Mouse (Mus musculus): ENCODE measurements at regions not wholly inside any gene's neighbourhood (a gene's known extent, or its start where the extent isn't known, plus 50 kb on each side); places are given as distances from the start of the nearest gene placed in this dataset.

DNA sequence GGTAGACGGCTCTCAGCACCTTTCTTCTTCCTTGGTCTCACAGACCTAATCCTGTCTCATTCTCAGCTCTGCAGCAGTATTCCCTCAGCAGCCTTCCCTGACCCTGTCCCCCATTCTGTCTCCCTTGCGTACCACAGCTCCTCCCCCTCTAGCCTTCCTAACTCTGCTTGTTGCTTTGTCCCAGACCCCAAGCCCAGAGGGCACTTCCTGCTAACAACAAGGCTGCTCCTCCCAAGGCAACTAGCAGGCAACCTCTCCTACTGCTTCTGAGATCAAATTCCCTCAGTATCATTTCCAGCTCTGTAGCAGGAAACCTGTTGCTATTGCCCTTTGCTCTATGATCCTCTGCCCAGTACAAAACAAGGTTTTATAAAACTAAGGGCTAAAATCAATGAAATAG lies 127.6 kb downstream of the Gnat3 start:
- H3ac ChIP-seq (ENCODE audit: control insufficient read depth, insufficient read length, low read depth): no peak overlapping the region
- no peaks in the 10 kb centered on the region for H3K79me2 ChIP-seq (ENCODE audit: control insufficient read depth, insufficient read depth)
- no peak for TF ChIP-seq USF1 (IDR thresholded peaks at IDR 0.05; ENCODE audit: low read depth)
- no peak for TF ChIP-seq CEBPB (IDR thresholded peaks at IDR 0.05; ENCODE audit: low read depth)
- TF ChIP-seq FOSL1 (IDR thresholded peaks at IDR 0.05; ENCODE audit: insufficient read depth, low read length, poor library complexity, severe bottlenecking): no peak
- no peak for TF ChIP-seq CTCF (IDR thresholded peaks at IDR 0.05; ENCODE audit: control insufficient read depth, insufficient read depth, insufficient read length)
- no peak for TF ChIP-seq MYOG (IDR thresholded peaks at IDR 0.05; ENCODE audit: control insufficient read depth, extremely low read depth, insufficient read length)
- TF ChIP-seq MYOD1 (IDR thresholded peaks at IDR 0.05; ENCODE audit: control insufficient read depth, insufficient read length, low read depth): no peak
- no peak for TF ChIP-seq MAX (IDR thresholded peaks at IDR 0.05)
- no peaks in the 10 kb centered on the region for H3K79me3 ChIP-seq (ENCODE audit: low read depth)
- no peaks in the 10 kb centered on the region for H3K27me3 ChIP-seq (ENCODE audit: control insufficient read depth, insufficient read depth, insufficient read length)
- H3K4me3 ChIP-seq (ENCODE audit: insufficient read depth, poor library complexity, severe bottlenecking): no peak overlapping the region
- no peaks in the 10 kb centered on the region for H3K36me3 ChIP-seq (ENCODE audit: control insufficient read depth, insufficient read depth)

DNA sequence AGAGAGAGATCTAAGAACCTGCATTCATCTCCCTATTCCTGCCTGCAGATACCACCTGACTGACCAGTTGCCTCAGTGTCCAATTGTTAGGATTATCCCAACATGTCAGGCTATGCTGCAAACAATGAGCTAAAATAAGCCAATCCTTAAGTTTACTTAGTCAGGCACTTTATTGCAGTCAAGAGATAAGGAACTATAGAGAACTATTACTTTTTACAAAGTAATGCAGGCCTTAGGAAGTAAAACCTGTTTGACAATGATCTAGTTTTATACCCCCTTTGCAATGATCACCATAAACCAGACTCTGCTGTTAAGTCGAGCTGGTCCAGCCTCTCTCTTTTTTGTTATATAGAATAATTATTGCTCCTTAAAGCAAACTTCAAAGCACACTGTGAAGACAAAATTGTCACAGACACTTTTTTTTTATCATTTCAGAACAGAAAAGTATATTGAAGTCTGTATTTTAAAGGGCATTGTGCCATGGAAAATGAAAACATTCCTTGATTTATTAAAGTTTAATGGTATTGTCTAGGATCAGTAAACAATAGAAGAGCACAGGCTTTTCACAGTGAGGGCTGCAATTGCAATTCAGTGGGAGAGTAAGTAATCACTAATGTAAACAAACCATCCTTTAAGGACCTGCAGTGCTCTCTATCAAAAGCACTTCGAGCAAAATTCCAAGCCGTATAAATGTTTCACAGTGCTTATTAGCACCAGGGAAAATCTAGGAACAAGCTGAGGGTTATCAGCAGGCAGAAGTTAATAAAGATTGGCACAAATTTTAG lies 152.7 kb downstream of the Gnat3 start:
- Histone ChIP-seq H3K4me3 (ENCODE audit: insufficient read depth, poor library complexity, severe bottlenecking) (no peak overlapping the region), H3K27me3 (ENCODE audit: control insufficient read depth, insufficient read depth, insufficient read length) (no peaks in the 10 kb centered on the region), H3K79me2 (ENCODE audit: control insufficient read depth, insufficient read depth) (no peaks in the 10 kb centered on the region), H3K79me3 (ENCODE audit: low read depth) (no peaks in the 10 kb centered on the region), H3K36me3 (ENCODE audit: control insufficient read depth, insufficient read depth) (no peaks in the 10 kb centered on the region), H3ac (ENCODE audit: control insufficient read depth, insufficient read length, low read depth) (no peak overlapping the region)
- TF ChIP-seq CTCF (IDR thresholded peaks at IDR 0.05; ENCODE audit: control insufficient read depth, insufficient read depth, insufficient read length) (no peak), CEBPB (IDR thresholded peaks at IDR 0.05; ENCODE audit: low read depth) (no peak), MAX (IDR thresholded peaks at IDR 0.05) (no peak), MYOG (IDR thresholded peaks at IDR 0.05; ENCODE audit: control insufficient read depth, extremely low read depth, insufficient read length) (no peak), USF1 (IDR thresholded peaks at IDR 0.05; ENCODE audit: low read depth) (no peak), FOSL1 (IDR thresholded peaks at IDR 0.05; ENCODE audit: insufficient read depth, low read length, poor library complexity, severe bottlenecking) (no peak), MYOD1 (IDR thresholded peaks at IDR 0.05; ENCODE audit: control insufficient read depth, insufficient read length, low read depth) (no peak)

DNA sequence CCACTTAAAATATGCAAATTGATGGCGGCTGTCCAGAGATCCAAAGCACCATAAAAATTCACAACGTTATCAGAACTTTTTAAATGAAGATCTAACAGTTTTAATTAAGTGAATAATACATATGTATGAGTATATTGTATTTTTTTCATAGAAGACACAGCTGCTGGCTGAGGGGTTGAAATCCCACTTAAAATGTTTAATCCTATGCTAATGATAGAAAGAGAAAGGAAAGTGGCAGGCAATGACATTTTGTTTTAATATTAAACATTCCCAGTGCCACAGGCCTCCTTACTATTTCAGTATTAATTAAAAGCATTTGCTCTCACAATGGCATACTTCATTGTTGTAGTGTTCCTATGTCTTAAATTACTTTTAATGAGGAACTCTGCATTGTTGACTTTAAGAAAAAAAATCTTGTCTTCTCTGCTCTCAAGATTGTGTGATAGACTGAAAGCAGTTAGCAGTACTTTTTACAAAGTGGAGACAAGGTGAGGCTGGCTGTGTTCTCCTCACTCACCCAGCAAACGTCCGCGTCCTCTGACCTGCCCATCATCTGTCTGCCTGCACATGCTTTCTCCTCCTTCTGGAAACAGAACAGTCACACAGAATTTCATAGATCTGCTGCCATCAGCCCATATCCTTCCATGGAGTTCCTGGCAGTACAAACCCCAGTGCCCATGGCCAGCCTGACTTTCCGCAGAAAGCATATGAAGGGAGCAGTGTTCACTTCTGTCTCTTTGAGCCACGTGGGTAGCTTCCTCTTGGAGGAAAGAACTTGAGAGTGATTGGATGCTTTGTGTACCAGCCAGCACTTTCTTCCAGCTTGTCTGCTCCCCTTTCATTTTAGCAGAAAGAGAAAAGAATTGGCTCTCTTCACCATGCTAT lies 173.7 kb downstream of the Gnat3 start:
- Histone ChIP-seq H3K27me3 (ENCODE audit: control insufficient read depth, insufficient read depth, insufficient read length) (no peaks in the 10 kb centered on the region), H3K36me3 (ENCODE audit: control insufficient read depth, insufficient read depth) (no peaks in the 10 kb centered on the region), H3K4me3 (ENCODE audit: insufficient read depth, poor library complexity, severe bottlenecking) (no peak overlapping the region), H3K79me3 (ENCODE audit: low read depth) (no peaks in the 10 kb centered on the region), H3K79me2 (ENCODE audit: control insufficient read depth, insufficient read depth) (no peaks in the 10 kb centered on the region), H3ac (ENCODE audit: control insufficient read depth, insufficient read length, low read depth) (no peak overlapping the region)
- TF ChIP-seq MYOD1 (IDR thresholded peaks at IDR 0.05; ENCODE audit: control insufficient read depth, insufficient read length, low read depth): no peak
- TF ChIP-seq USF1 (IDR thresholded peaks at IDR 0.05; ENCODE audit: low read depth): no peak
- TF ChIP-seq FOSL1 (IDR thresholded peaks at IDR 0.05; ENCODE audit: insufficient read depth, low read length, poor library complexity, severe bottlenecking): no peak
- TF ChIP-seq CEBPB (IDR thresholded peaks at IDR 0.05; ENCODE audit: low read depth): no peak
- TF ChIP-seq CTCF (IDR thresholded peaks at IDR 0.05; ENCODE audit: control insufficient read depth, insufficient read depth, insufficient read length): no peak
- no peak for TF ChIP-seq MAX (IDR thresholded peaks at IDR 0.05)
- TF ChIP-seq MYOG (IDR thresholded peaks at IDR 0.05; ENCODE audit: control insufficient read depth, extremely low read depth, insufficient read length): no peak

DNA sequence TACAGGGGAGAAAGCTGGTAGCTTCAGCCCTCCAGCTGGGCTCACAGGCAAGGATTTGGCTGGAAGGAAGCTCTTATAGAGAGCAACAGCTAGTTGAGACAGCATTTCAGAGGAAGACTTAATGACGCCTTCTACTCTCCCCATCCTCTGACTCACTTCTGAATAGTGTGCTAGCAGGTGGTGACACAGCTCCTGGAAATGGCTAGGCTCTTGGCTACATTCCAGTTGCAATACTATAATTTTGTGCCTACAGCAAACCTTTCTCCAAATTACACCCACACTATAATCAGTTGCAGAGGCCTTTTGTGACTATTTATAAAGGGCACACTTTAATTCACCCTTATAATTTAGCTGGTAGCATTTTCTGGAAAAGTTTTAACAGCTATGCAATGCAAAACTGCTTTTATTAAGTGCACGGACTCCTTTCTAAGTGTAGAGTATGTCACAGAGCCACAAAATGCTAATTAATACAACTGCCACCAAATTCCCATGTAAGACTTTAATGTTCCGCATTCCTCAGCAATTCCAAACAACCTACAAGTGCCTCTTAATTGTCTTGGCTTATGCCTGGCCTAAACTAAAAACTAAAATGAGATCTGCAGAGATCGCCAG lies 175.2 kb downstream of the Gnat3 start:
- no peaks in the 10 kb centered on the region for H3K79me3 ChIP-seq (ENCODE audit: low read depth)
- H3K79me2 ChIP-seq (ENCODE audit: control insufficient read depth, insufficient read depth): no peaks in the 10 kb centered on the region
- TF ChIP-seq MYOD1 (IDR thresholded peaks at IDR 0.05; ENCODE audit: control insufficient read depth, insufficient read length, low read depth) (peak; percentile 56), FOSL1 (IDR thresholded peaks at IDR 0.05; ENCODE audit: insufficient read depth, low read length, poor library complexity, severe bottlenecking) (no peak), MYOG (IDR thresholded peaks at IDR 0.05; ENCODE audit: control insufficient read depth, extremely low read depth, insufficient read length) (no peak)

DNA sequence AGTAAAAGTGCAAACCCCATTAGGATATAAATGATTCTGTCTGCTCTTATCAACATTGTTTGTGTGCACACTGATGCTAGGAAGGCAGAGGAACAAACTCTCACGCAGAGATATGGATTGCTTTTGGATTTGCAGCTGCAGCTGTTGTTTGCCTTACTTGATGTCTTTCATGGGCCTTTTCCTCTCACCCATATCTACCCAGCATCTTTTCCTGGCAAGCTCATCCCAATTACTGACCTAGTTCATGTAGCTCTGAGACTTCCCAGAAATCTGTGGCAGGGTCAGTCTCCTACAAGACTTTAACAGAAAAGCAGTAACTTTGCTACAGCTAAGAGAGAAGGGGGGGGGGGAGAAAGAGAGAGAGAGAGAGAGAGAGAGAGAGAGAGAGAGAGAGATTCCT lies 189.9 kb downstream of the Gnat3 start:
- H3K79me2 ChIP-seq (ENCODE audit: control insufficient read depth, insufficient read depth): no peaks in the 10 kb centered on the region
- H3K4me3 ChIP-seq (ENCODE audit: insufficient read depth, poor library complexity, severe bottlenecking): no peak overlapping the region
- H3K36me3 ChIP-seq (ENCODE audit: control insufficient read depth, insufficient read depth): no peaks in the 10 kb centered on the region
- TF ChIP-seq FOSL1 (IDR thresholded peaks at IDR 0.05; ENCODE audit: insufficient read depth, low read length, poor library complexity, severe bottlenecking) (no peak), MYOG (IDR thresholded peaks at IDR 0.05; ENCODE audit: control insufficient read depth, extremely low read depth, insufficient read length) (no peak), USF1 (IDR thresholded peaks at IDR 0.05; ENCODE audit: low read depth) (no peak), MAX (IDR thresholded peaks at IDR 0.05) (no peak), CEBPB (IDR thresholded peaks at IDR 0.05; ENCODE audit: low read depth) (no peak), CTCF (IDR thresholded peaks at IDR 0.05; ENCODE audit: control insufficient read depth, insufficient read depth, insufficient read length) (no peak), MYOD1 (IDR thresholded peaks at IDR 0.05; ENCODE audit: control insufficient read depth, insufficient read length, low read depth) (no peak)
- H3K27me3 ChIP-seq (ENCODE audit: control insufficient read depth, insufficient read depth, insufficient read length): no peaks in the 10 kb centered on the region
- H3K79me3 ChIP-seq (ENCODE audit: low read depth): no peaks in the 10 kb centered on the region
- no peak overlapping the region for H3ac ChIP-seq (ENCODE audit: control insufficient read depth, insufficient read length, low read depth)

More for the DNA sequence above, 175.2 kb downstream of the Gnat3 start:
- H3ac ChIP-seq (ENCODE audit: control insufficient read depth, insufficient read length, low read depth): no peak overlapping the region
- H3K4me3 ChIP-seq (ENCODE audit: insufficient read depth, poor library complexity, severe bottlenecking): no peak overlapping the region
- no peaks in the 10 kb centered on the region for H3K27me3 ChIP-seq (ENCODE audit: control insufficient read depth, insufficient read depth, insufficient read length)
- H3K36me3 ChIP-seq (ENCODE audit: control insufficient read depth, insufficient read depth): no peaks in the 10 kb centered on the region
